Mouse (Mus musculus): ENCODE measurements around the gene Fryl.

DNA sequence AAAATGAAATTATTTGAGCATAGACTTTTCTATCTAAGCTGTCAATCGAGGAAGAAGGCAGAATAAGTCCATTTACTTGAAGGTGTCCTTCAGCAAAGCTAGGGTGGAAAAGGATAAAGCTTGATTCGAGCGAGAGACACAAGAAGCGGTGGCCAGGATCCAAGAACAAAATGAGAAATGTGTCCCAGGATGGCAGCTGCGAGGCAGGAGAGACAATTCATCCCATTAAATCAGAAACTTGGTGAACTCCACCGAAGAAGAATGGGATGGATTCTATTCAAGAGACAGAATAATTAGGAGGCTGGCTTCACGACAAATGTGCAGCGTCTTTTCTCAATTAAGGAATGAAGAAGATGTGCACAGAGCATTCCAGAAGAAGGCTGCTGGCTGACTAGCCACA is 14.5 kb downstream of the Fryl start:
- TF ChIP-seq CTCF (IDR thresholded peaks at IDR 0.05; ENCODE audit: borderline replicate concordance, extremely low read depth, insufficient read depth, insufficient read length) (no peak), POLR2A (IDR thresholded peaks at IDR 0.05; ENCODE audit: borderline replicate concordance, extremely low read depth, insufficient read depth, insufficient read length, poor library complexity, severe bottlenecking) (no peak)

Data from brain, embryonic 14.5 days (tissue).